Mouse (Mus musculus) urinary bladder, postnatal 0 days (tissue): ENCODE measurements around the gene Bcr. TPM values are rescaled to one million over a fixed set of nuclear protein-coding genes. Genes with fewer than 3 reads are reported as not detected.

Source experiments
- polyA plus RNA-seq: library from polyadenylated mRNA; unstranded; fragments of >200 nt; fragmentation: Nextera tagmentation; extraction: Ambion mirVana; gene quantifications from 2 replicates; pipeline ENCODE4 v1.2.1, GENCODE M21; 2015

Gene Bcr
- 5.1 and 6.2 TPM in 2 replicates for polyA plus RNA-seq

DNA sequence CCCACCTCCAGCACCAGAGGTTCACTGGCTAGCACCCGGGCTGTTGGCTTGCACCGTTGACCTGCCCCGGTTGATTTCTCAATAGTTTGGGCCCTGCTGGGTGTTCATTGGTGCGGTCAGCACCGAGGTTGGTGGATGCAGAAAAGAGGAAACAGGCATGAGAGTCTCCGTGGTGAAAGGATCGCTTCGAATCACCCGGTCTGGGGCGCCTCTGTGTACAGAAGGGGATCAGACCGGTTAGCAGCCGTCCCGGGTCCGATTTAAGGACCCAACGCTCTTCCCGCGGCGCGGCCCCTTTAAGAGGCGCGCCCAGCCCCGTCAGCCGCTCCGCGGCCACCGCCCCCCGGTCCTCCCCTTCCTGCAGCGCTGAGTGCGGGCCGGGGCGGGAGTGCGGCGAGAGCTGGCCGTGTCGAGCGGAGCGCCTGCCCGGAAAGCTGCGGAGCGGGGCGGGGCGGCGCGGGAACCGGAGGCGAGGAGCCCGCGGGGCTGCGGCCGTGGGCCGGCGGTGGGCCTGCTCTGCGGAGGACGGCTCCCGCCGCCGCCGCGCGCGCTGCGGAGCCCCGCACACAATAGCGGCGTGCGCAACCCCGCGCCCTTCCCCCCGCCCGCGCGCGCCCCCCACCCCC, at the start of gene Bcr:
Gene Bcr (plus strand): TSS at position 376 of the 626 bp plus-strand sequence.

DNA sequence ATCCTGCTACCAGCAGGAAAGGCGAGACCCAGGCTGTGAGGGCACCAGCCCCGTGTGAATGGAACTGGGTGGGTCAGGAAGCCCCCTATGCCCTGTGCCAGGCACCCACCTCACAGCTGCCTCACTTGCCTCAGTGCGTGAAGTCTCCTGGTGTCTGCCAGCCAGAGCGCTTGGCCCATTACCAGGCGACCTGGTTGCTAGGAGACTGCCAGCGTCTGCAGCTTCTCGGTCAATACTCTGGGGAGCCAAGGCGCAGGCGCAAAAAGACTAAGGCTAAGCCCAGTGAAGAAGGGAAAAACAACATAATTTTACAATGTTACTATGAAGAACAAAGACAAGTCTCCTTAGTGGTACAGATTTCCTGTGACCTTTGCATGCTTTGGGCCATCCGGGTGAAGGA, 28.0 kb upstream of the Bcr start, which contains the start of gene Rsph14:
Gene Rsph14 (minus strand): TSS at position 192 of the 400 bp plus-strand sequence.

DNA sequence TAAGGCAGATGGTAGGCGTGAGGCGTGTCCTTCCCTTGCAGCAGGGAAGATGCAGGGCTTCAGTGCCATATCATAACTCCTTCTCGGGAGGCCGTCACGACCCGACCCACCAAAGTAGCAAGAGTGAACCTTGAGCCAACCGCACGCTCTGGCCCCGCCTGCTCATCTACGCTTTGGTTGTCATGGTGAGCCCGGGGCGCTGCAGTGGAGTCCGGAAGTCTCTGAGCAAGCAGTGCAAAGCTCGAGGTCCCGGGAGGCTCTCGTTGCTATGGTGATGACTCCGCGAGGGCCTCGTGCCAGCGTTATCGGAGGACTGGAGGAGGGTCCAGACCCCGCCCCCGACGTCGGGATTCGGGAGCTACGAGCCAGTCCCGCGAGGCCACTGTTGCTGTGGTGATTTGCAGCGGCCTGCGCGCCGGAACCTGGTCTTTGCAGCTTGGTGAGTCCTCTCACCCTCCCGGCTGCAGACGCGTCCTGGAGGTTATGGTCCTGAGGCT, 23.5 kb upstream of the Bcr start, which contains the start of gene Rab36:
Gene Rab36 (plus strand): TSS at position 176 of the 497 bp plus-strand sequence.

DNA sequence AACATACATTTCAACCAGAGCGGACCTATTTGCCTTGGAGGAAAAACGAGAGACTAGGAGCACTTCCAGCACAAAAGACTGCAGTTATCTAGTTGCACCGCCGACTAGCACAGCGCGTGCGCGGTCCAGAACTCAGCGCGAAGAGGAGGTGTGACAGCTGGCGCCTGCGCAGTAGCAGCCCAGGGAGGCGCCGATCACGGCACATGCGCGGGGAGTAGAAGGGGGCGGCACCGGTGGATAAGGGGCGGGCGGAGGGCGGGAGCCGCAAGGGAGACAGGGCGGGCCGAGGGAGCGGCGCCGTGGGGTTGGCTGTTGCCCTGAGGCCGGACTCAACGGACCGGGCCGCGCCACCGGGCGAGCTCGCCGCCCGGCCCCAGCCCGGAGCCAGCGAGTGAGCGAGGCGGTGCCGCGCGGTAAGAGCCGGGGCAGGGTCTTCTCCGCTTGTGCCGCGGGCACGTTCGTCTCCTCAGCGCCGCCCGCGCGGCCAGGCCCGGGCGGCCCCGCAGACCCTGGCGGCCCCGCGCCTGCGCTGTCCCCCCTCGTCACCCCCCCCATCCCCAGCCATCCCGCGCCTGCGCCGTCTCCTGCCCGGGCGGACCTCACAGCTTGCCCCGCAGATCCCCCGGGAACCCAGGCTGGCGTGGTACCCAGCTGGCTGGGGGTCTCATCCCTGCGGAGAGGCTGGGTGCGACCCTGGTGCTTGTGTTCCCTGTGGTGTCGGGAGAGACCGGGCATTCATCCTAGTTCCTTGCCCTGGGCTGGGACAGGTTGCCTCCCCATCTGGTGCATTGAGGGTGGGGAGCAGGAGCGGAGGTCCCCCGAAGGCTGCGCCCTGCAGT, 151.6 kb downstream of the Bcr start, which contains the start of gene Specc1l:
Gene Specc1l (plus strand): TSS at position 267 of the 839 bp plus-strand sequence.

Other genes starting within 250 kb of the Bcr start
- 25.6 and 29.7 TPM in 2 replicates for gene Gnaz, start 93.4 kb upstream of the Bcr start, polyA plus RNA-seq
- not detected in 2 replicates for gene Rsph14, start 28.0 kb upstream of the Bcr start, polyA plus RNA-seq
- gene Rab36, start 23.5 kb upstream of the Bcr start, polyA plus RNA-seq: 2.4 and 2.5 TPM in 2 replicates
- gene Specc1l, start 151.5 kb downstream of the Bcr start, polyA plus RNA-seq: 16.5 and 20.0 TPM in 2 replicates